Mouse (Mus musculus) left cerebral cortex, postnatal 4 days (tissue): Measurements from ENCODE around the gene Acaa1b. TPM values are rescaled to one million over a fixed set of nuclear protein-coding genes. Genes with fewer than 3 reads are reported as not detected.

ENCODE experiments used
- total RNA-seq, 2 experiments: library from RNA; stranded (reverse); gene quantifications; 2 replicates each; pipeline ENCODE4 v1.2.3; 2021

Acaa1b gene
- total RNA-seq, 2 experiments from 2014 or later: 2.2 to 3.7 TPM

Other genes with a start within 250 kb of the Acaa1b start
- 10 to 100 TPM; 18.3 to 19.6 TPM for gene Ctdspl, start 230.6 kb downstream of the Acaa1b start, total RNA-seq
- gene Vill, start 104.3 kb downstream of the Acaa1b start, total RNA-seq: 1 to 10 TPM; 1.2 to 2.4 TPM
- gene Plcd1, start 63.6 kb downstream of the Acaa1b start, total RNA-seq: 10 to 100 TPM; 16.3 to 17.3 TPM
- 1 to 10 TPM in 1 of 2 experiments, under 1 TPM in 1; 0.82 to 2.6 TPM for gene Dlec1, start 54.6 kb downstream of the Acaa1b start, total RNA-seq
- gene Gm47289, start 2.1 kb upstream of the Acaa1b start, total RNA-seq: not detected
- not detected for gene Slc22a13, start 52.0 kb upstream of the Acaa1b start, total RNA-seq
- gene Oxsr1, start 165.3 kb upstream of the Acaa1b start, total RNA-seq: 10 to 100 TPM; 53.4 to 53.8 TPM
- gene Acaa1a, start 182.6 kb upstream of the Acaa1b start, total RNA-seq: 10 to 100 TPM; 58.3 to 73.2 TPM
- gene Myd88, start 184.3 kb upstream of the Acaa1b start, total RNA-seq: 1 to 10 TPM; 4.8 to 5.2 TPM
- gene Xylb, start 200.3 kb upstream of the Acaa1b start, total RNA-seq: 1 to 10 TPM; 2.9 to 3.5 TPM
- gene Slc22a14, start 208.5 kb upstream of the Acaa1b start, total RNA-seq: not detected
- gene Acvr2b, start 245.0 kb upstream of the Acaa1b start, total RNA-seq: 10 to 100 TPM; 23.8 to 24.6 TPM